Mouse (Mus musculus) stomach, embryonic 16.5 days (tissue): ENCODE measurements at regions not wholly inside any gene's neighbourhood (a gene's known extent, or its start where the extent isn't known, plus 50 kb on each side); places are given as distances from the start of the nearest gene placed in this dataset.

Experiments
- ATAC-seq: fragments of 200-750 bp; cut with Nextera tagmentation; 2 replicates; pipeline ENCODE4 v1.8.0; 2017; ENCODE audit warnings: moderate number of reproducible peaks, moderate TSS enrichment; ENCODE audit not compliant: insufficient read depth, low FRiP score
- H3K27ac ChIP-seq: fragments of 300-500 bp; sonication (generic); 2 replicates; pipeline ENCODE4 v1.5.1; 2014; ENCODE audit warnings: low read length
- H3K27me3 ChIP-seq: fragments of 300-500 bp; sonication (generic); 2 replicates; pipeline ENCODE4 v1.6.1; 2014; ENCODE audit warnings: low read length, control low read depth, mixed read lengths; ENCODE audit not compliant: control insufficient read depth, insufficient read depth
- H3K36me3 ChIP-seq: fragments of 300-500 bp; sonication (generic); 2 replicates; pipeline ENCODE4 v1.6.1; 2014; ENCODE audit warnings: low read length; ENCODE audit not compliant: control insufficient read depth, insufficient read depth
- H3K4me1 ChIP-seq: fragments of 300-500 bp; sonication (generic); 2 replicates; pipeline ENCODE4 v1.6.1; 2014; ENCODE audit warnings: low read length, control low read depth, mixed read lengths; ENCODE audit not compliant: control insufficient read depth, insufficient read depth
- H3K4me2 ChIP-seq: fragments of 300-500 bp; sonication (generic); 2 replicates; pipeline ENCODE4 v1.6.1; 2014; ENCODE audit warnings: low read depth, low read length, mixed read lengths
- H3K4me3 ChIP-seq: fragments of 300-500 bp; sonication (generic); replicated peaks from 2 replicates; pipeline ENCODE4 v1.5.1; 2014; ENCODE audit warnings: mild to moderate bottlenecking, low read length
- H3K9ac ChIP-seq: fragments of 300-500 bp; sonication (generic); 2 replicates; pipeline ENCODE4 v1.6.1; 2014; ENCODE audit warnings: low read length
- H3K9me3 ChIP-seq: fragments of 300-500 bp; sonication (generic); replicated peaks from 2 replicates; pipeline ENCODE4 v1.6.1; 2016; ENCODE audit warnings: low read length, control low read depth; ENCODE audit not compliant: control insufficient read depth
- WGBS: fragments of 180-500 bp; shearing (Covaris S2); extraction: QIAGEN DNeasy Blood & Tissue Kit; methylation state at CpG from one replicate; pipeline ENCODE4 v1.1.7; 2014; 5-methylcytosine and 5-hydroxymethylcytosine counted together

DNA sequence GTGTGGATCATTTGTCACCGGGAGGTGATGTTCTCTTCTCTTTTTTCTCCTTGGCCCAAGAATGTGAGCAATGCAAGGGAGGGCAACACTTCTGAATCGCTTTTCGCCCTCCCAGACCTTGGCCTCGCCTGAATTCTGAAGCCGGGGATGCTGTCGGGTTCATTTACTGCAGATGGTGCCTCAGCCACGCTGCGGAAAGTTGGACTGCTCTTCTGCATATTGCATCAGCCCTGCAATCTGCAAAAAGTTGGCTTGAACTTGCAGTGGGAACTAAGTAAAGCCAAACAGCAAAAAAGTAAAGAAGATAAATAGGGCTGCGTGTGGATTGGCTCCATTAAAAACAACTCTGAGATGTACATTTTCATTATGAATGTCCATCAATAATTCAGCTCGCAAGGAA is 55.9 kb upstream of the Dok5 start:
- 83% methylated on average over 10 of the region's 10 CpGs for WGBS
- no peaks in the 10 kb centered on the region for H3K27me3 ChIP-seq
- H3K9me3 ChIP-seq, result no peaks in the 10 kb centered on the region
- H3K4me3 ChIP-seq, result no peak overlapping the region
- H3K36me3 ChIP-seq, result no peaks in the 10 kb centered on the region
- no peaks in the 10 kb centered on the region for H3K4me1 ChIP-seq
- no peak for ATAC-seq
- H3K27ac ChIP-seq, result no peak overlapping the region
- no peak overlapping the region for H3K4me2 ChIP-seq
- no peak overlapping the region for H3K9ac ChIP-seq

- Histone ChIP-seq H3K4me3 (no peak overlapping the region), H3K4me2 (no peak overlapping the region), H3K9ac (no peak overlapping the region), H3K36me3 (no peaks in the 10 kb centered on the region), H3K4me1 (no peaks in the 10 kb centered on the region), H3K27me3 (no peaks in the 10 kb centered on the region), H3K27ac (no peak overlapping the region), H3K9me3 (no peaks in the 10 kb centered on the region)
- no peak for ATAC-seq
- WGBS, result 78% methylated on average over 6 of the region's 6 CpGs
These were observed 57.9 kb upstream of the Dok5 start for GRCm38 (mm10) chr2:170673683-170674082.

DNA sequence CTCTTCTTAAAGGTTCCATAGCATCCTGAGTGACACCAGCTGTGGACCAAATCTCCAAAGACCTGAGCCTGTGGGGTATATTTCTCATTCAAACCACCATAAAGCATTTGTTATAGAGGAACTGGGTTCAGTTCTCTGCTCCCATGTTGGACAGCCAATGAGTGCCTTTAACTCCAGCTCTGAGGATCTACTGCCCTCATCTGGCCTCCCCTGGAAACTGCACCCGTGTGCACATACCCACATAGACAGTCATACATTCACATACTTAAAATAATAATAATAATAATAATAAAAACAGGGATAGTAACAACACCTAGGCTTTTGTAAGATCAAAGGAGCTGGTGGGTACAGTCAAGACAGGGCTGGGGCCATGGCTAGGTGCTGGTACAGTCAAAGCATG is 58.8 kb upstream of the Dok5 start:
- Histone ChIP-seq H3K27ac (no peak overlapping the region), H3K4me2 (no peak overlapping the region), H3K9me3 (no peaks in the 10 kb centered on the region), H3K4me1 (no peaks in the 10 kb centered on the region), H3K27me3 (no peaks in the 10 kb centered on the region), H3K36me3 (no peaks in the 10 kb centered on the region), H3K4me3 (no peak overlapping the region), H3K9ac (no peak overlapping the region)
- ATAC-seq, result no peak
- 92% methylated on average over 1 of the region's 1 CpGs for WGBS

DNA sequence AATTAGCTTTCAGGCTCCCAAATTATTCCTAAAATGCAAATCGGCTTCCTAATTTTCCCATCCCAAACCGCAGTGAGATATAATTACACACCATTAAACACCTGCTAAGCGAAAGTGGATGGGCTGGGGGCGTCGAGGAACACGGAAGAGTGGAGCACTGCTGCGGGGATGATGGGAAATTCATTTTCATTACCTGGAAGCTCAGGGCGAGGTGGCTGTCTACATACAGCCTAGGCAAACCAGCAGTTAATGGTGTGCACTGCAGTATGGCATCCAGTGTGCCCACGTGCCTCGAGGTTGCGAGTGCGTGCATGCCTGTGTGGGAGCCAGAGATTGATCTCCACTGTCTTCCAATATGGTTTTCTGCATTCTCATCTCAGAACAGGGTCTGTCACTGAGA is 62.6 kb upstream of the Dok5 start:
- H3K4me2 ChIP-seq, result no peak overlapping the region
- no peaks in the 10 kb centered on the region for H3K36me3 ChIP-seq
- no peaks in the 10 kb centered on the region for H3K9me3 ChIP-seq
- no peak for ATAC-seq
- WGBS, result 90% methylated on average over 12 of the region's 12 CpGs
- no peak overlapping the region for H3K4me3 ChIP-seq
- H3K4me1 ChIP-seq, result no peaks in the 10 kb centered on the region
- H3K27ac ChIP-seq, result no peak overlapping the region
- no peaks in the 10 kb centered on the region for H3K27me3 ChIP-seq
- H3K9ac ChIP-seq, result no peak overlapping the region

- no peaks in the 10 kb centered on the region for H3K36me3 ChIP-seq
- H3K27me3 ChIP-seq, result no peaks in the 10 kb centered on the region
- no peaks in the 10 kb centered on the region for H3K9me3 ChIP-seq
- no peak overlapping the region for H3K27ac ChIP-seq
- no peak for ATAC-seq
- no peak overlapping the region for H3K4me3 ChIP-seq
- no peaks in the 10 kb centered on the region for H3K4me1 ChIP-seq
- no peak overlapping the region for H3K9ac ChIP-seq
- WGBS, result 83% methylated on average over 6 of the region's 6 CpGs
- H3K4me2 ChIP-seq, result no peak overlapping the region
These were observed 63.1 kb upstream of the Dok5 start for GRCm38 (mm10) chr2:170668497-170668896.

- Histone ChIP-seq H3K4me3 (no peak overlapping the region), H3K27ac (no peak overlapping the region), H3K9ac (no peak overlapping the region), H3K4me1 (peaks cover 3% of the 10 kb centered on the region; the same call in 1 of the 2 replicates), H3K36me3 (no peaks in the 10 kb centered on the region), H3K4me2 (no peak overlapping the region), H3K9me3 (no peaks in the 10 kb centered on the region), H3K27me3 (no peaks in the 10 kb centered on the region)
- no peak for ATAC-seq
- WGBS, result 76% methylated on average over 25 of the region's 25 CpGs
These were observed 60.5 kb upstream of the 4930470P17Rik start for GRCm38 (mm10) chr2:170662069-170662980.

- H3K27ac ChIP-seq, result no peak overlapping the region
- no peak overlapping the region for H3K4me3 ChIP-seq
- peaks cover 3% of the 10 kb centered on the region; the same call in 1 of the 2 replicates for H3K4me1 ChIP-seq
- H3K9me3 ChIP-seq, result no peaks in the 10 kb centered on the region
- no peaks in the 10 kb centered on the region for H3K27me3 ChIP-seq
- H3K9ac ChIP-seq, result no peak overlapping the region
- WGBS, result 73% methylated on average over 8 of the region's 8 CpGs
- no peaks in the 10 kb centered on the region for H3K36me3 ChIP-seq
- no peak overlapping the region for H3K4me2 ChIP-seq
- ATAC-seq, result no peak
These were observed 57.5 kb upstream of the 4930470P17Rik start for GRCm38 (mm10) chr2:170659291-170659690.

GRCm38 (mm10) chr2:170658520-170658919 is 56.7 kb upstream of the 4930470P17Rik start:
- H3K27me3 ChIP-seq, result no peaks in the 10 kb centered on the region
- no peak overlapping the region for H3K4me3 ChIP-seq
- H3K27ac ChIP-seq, result no peak overlapping the region
- no peak overlapping the region for H3K4me2 ChIP-seq
- ATAC-seq, result no peak
- H3K4me1 ChIP-seq, result peaks cover 3% of the 10 kb centered on the region; the same call in 1 of the 2 replicates
- H3K9ac ChIP-seq, result no peak overlapping the region
- 49% methylated on average over 7 of the region's 7 CpGs for WGBS
- no peaks in the 10 kb centered on the region for H3K36me3 ChIP-seq
- no peaks in the 10 kb centered on the region for H3K9me3 ChIP-seq

GRCm38 (mm10) chr2:170657821-170658221 is 56.0 kb upstream of the 4930470P17Rik start:
- WGBS, result 17% methylated on average over 7 of the region's 7 CpGs
- H3K4me3 ChIP-seq, result no peak overlapping the region
- H3K9ac ChIP-seq, result no peak overlapping the region

More at GRCm38 (mm10) chr2:170657821-170658221, 56.0 kb upstream of the 4930470P17Rik start:
- Histone ChIP-seq H3K4me2 (no peak overlapping the region), H3K9me3 (no peaks in the 10 kb centered on the region), H3K36me3 (no peaks in the 10 kb centered on the region), H3K27me3 (no peaks in the 10 kb centered on the region), H3K4me1 (peaks cover 3% of the 10 kb centered on the region; the same call in 1 of the 2 replicates), H3K27ac (no peak overlapping the region)
- no peak for ATAC-seq
